Comparison of ENCODE assay signal across 8 mouse cellular contexts in genomic region chr11:62624341-62625291, GRCm38 (mm10). TPM values are rescaled to one million over a fixed set of nuclear protein-coding genes. Genes with fewer than 3 reads are reported as not detected.
DNase-seq lines count a peak whose midpoint lies in the region; ATAC-seq lines count a peak whose summit lies in the region.

No protein-coding gene starts in this region.

- no peaks in the 10 kb centered on the region; the same call in 1 of the 2 replicates for H3K9me3 ChIP-seq in intestine, embryonic 15.5 days
- no peaks in the 10 kb centered on the region for H3K9me3 ChIP-seq in liver, embryonic 12.5 days (replicated peaks)
- H3K9me3 ChIP-seq in stomach, embryonic 16.5 days (replicated peaks; ENCODE audit: control insufficient read depth, low read length) = no peaks in the 10 kb centered on the region

- no peak overlapping the region for H3K9ac ChIP-seq in intestine, embryonic 15.5 days
- H3K9ac ChIP-seq in liver, embryonic 12.5 days = no peak overlapping the region
- H3K9ac ChIP-seq in stomach, embryonic 16.5 days (ENCODE audit: low read length) = no peak overlapping the region

- H3K4me2 ChIP-seq in intestine, embryonic 15.5 days (replicated peaks) = peak overlapping the region; percentile 30
- H3K4me2 ChIP-seq in liver, embryonic 12.5 days = no peak overlapping the region
- H3K4me2 ChIP-seq in stomach, embryonic 16.5 days (ENCODE audit: low read depth, low read length) = no peak overlapping the region

- H3K36me3 ChIP-seq in intestine, embryonic 15.5 days = no peaks in the 10 kb centered on the region
- H3K36me3 ChIP-seq in liver, embryonic 12.5 days = peaks cover 3% of the 10 kb centered on the region; the same call in 1 of the 2 replicates
- H3K36me3 ChIP-seq in stomach, embryonic 16.5 days (ENCODE audit: control insufficient read depth, insufficient read depth, low read length) = no peaks in the 10 kb centered on the region

- ATAC-seq in erythroblast, adult 5-6 weeks (replicated peaks; ENCODE audit: low FRiP score, poor library complexity, severe bottlenecking) = 0 out of 2 replicates have a peak, but pooled peaks have one; percentile 26
- ATAC-seq in intestine, embryonic 15.5 days = peak; percentile 86
- ATAC-seq in liver, embryonic 12.5 days = peak; percentile 87
- peak; percentile 76 for ATAC-seq in stomach, embryonic 16.5 days (ENCODE audit: insufficient read depth, low FRiP score)

- peaks cover 25% of the 10 kb centered on the region for H3K4me1 ChIP-seq in intestine, embryonic 15.5 days (replicated peaks)
- H3K4me1 ChIP-seq in liver, embryonic 12.5 days = peaks cover 53% of the 10 kb centered on the region
- peaks cover 18% of the 10 kb centered on the region for H3K4me1 ChIP-seq in stomach, embryonic 16.5 days (ENCODE audit: control insufficient read depth, insufficient read depth, low read length)

- peak overlapping the region; percentile 89 for H3K27ac ChIP-seq in intestine, embryonic 15.5 days
- peak overlapping the region; percentile 43 for H3K27ac ChIP-seq in liver, embryonic 12.5 days
- H3K27ac ChIP-seq in stomach, embryonic 16.5 days (ENCODE audit: low read length) = peak overlapping the region; percentile 52

- WGBS in intestine, embryonic 15.5 days = 41% methylated on average over 10 of the region's 10 CpGs
- WGBS in liver, embryonic 12.5 days (ENCODE audit: insufficient replicate concordance) = 47% methylated on average over 10 of the region's 10 CpGs
- 52% methylated on average over 10 of the region's 10 CpGs for WGBS in stomach, embryonic 16.5 days

- no peaks in the 10 kb centered on the region for H3K27me3 ChIP-seq in intestine, embryonic 15.5 days (replicated peaks)
- no peaks in the 10 kb centered on the region for H3K27me3 ChIP-seq in liver, embryonic 12.5 days (replicated peaks)
- H3K27me3 ChIP-seq in stomach, embryonic 16.5 days (ENCODE audit: control insufficient read depth, insufficient read depth, low read length) = no peaks in the 10 kb centered on the region

- H3K4me3 ChIP-seq in intestine, embryonic 15.5 days (replicated peaks) = no peak overlapping the region
- no peak overlapping the region for H3K4me3 ChIP-seq in liver, embryonic 12.5 days
- no peak overlapping the region for H3K4me3 ChIP-seq in stomach, embryonic 16.5 days (replicated peaks; ENCODE audit: low read length)

- peak; percentile 74 to 85 for DNase-seq in right cerebral cortex, postnatal 10 days (ENCODE audit: low spot score in 2 of 2)
- no peak for DNase-seq in right cerebral cortex, postnatal 4 days
- DNase-seq in c-Kit-positive CD71-positive TER-119-positive erythroid progenitor cells, embryonic 14.5 days (ENCODE audit: low spot score) = no peak
- no peak for DNase-seq in Muller cell, postnatal 12 days (ENCODE audit: inconsistent ontology term)

RNA-seq across cellular contexts. Expression of gene Lrrc75a, which starts 23.7 kb away (rescaled TPM):
- not detected in 2 replicates for total RNA-seq in erythroblast, adult 5-6 weeks (2015; ENCODE audit: low replicate concordance)
- 0.84 and 1.5 TPM in 2 replicates for total RNA-seq in erythroblast, adult 5-6 weeks (2017; ENCODE audit: low replicate concordance)
- 17.3 and 20.9 TPM in 2 replicates for polyA plus RNA-seq in intestine, embryonic 15.5 days (2015; fragmentation: Nextera tagmentation; extraction: Ambion mirVana)
- polyA plus RNA-seq in liver, embryonic 12.5 days (2016; fragmentation: Nextera tagmentation; extraction: Ambion mirVana) = 3.4 and 3.7 TPM in 2 replicates
- 5.3 and 5.6 TPM in 2 replicates for polyA plus RNA-seq in stomach, embryonic 16.5 days (2015; fragmentation: Nextera tagmentation; extraction: Ambion mirVana)

RNA-seq across cellular contexts. Expression of gene Mmgt2, which starts 23.8 kb away (rescaled TPM):
- 1.3 and 1.5 TPM in 2 replicates for total RNA-seq in erythroblast, adult 5-6 weeks (2015; ENCODE audit: low replicate concordance)
- total RNA-seq in erythroblast, adult 5-6 weeks (2017; ENCODE audit: low replicate concordance) = 2.8 TPM in 1 of 2 replicates, not detected in the other
- 71.8 and 72.4 TPM in 2 replicates for polyA plus RNA-seq in intestine, embryonic 15.5 days (2015; fragmentation: Nextera tagmentation; extraction: Ambion mirVana)
- polyA plus RNA-seq in liver, embryonic 12.5 days (2016; fragmentation: Nextera tagmentation; extraction: Ambion mirVana) = 15.0 and 17.0 TPM in 2 replicates
- 39.6 and 42.1 TPM in 2 replicates for polyA plus RNA-seq in stomach, embryonic 16.5 days (2015; fragmentation: Nextera tagmentation; extraction: Ambion mirVana)

RNA-seq across cellular contexts. Expression of gene Trpv2, which starts 50.3 kb away (rescaled TPM):
- 2.3 and 4.2 TPM in 2 replicates for total RNA-seq in erythroblast, adult 5-6 weeks (2015; ENCODE audit: low replicate concordance)
- 6.8 and 7.7 TPM in 2 replicates for total RNA-seq in erythroblast, adult 5-6 weeks (2017; ENCODE audit: low replicate concordance)
- polyA plus RNA-seq in intestine, embryonic 15.5 days (2015; fragmentation: Nextera tagmentation; extraction: Ambion mirVana) = 10.0 and 10.7 TPM in 2 replicates
- polyA plus RNA-seq in liver, embryonic 12.5 days (2016; fragmentation: Nextera tagmentation; extraction: Ambion mirVana) = 8.0 and 9.0 TPM in 2 replicates
- 20.9 and 22.2 TPM in 2 replicates for polyA plus RNA-seq in stomach, embryonic 16.5 days (2015; fragmentation: Nextera tagmentation; extraction: Ambion mirVana)

Comparison
In these comparisons a context has a peak if more than half of its experiments do, and no peak if none do; other contexts are left out.
1. DNase-seq: peak in right cerebral cortex, postnatal 10 days (2 of 2); none in right cerebral cortex, postnatal 4 days (single experiment), c-Kit-positive CD71-positive TER-119-positive erythroid progenitor cells, embryonic 14.5 days (single experiment) and Muller cell, postnatal 12 days (single experiment).
2. ATAC-seq: peak in every context shown above with its lines; median percentile 87 in liver, embryonic 12.5 days; 86 in intestine, embryonic 15.5 days; 76 in stomach, embryonic 16.5 days; 26 in erythroblast, adult 5-6 weeks.
3. Peak in every context shown above with its lines, with median percentiles within 50 percentile points of each other: H3K27ac ChIP-seq.